Mouse (Mus musculus): ENCODE data around the gene Ubxn11.
"Not testable (repeated sequence)": the region's sequence is repeated elsewhere in the genome, so short reads cannot be mapped to it uniquely, and the experiment has no call there.

GRCm38 (mm10) chr4:134160071-134160470 lies 57.7 kb downstream of the Ubxn11 start:
- not testable (repeated sequence) for TF ChIP-seq MAFK (IDR thresholded peaks at IDR 0.05; ENCODE audit: insufficient read depth, low read depth, low read length); ZC3H11A (IDR thresholded peaks at IDR 0.05; ENCODE audit: borderline replicate concordance, low read depth, low read length); ZNF384 (IDR thresholded peaks at IDR 0.05; ENCODE audit: low read depth, low read length); HCFC1 (IDR thresholded peaks at IDR 0.05; ENCODE audit: borderline replicate concordance, insufficient read depth, low read length); CHD2 (IDR thresholded peaks at IDR 0.05; ENCODE audit: low read depth, low read length)

Measured in ES-E14 (cell line).